Mouse (Mus musculus) kidney, adult 2 months (tissue): ENCODE data around the gene Slc39a11.

Experiments used
- CTCF ChIP-seq: fragments of 200-500 bp; conservative IDR thresholded peaks from 2 replicates; pipeline ENCODE4 v1.5.1; 2011; ENCODE audit warnings: low read depth, mild to moderate bottlenecking, control low read depth, low read length, moderate library complexity, mixed read lengths; ENCODE audit not compliant: insufficient read depth, insufficient read length
- POLR2A ChIP-seq: fragments of 200-500 bp; IDR thresholded peaks from one replicate; pipeline ENCODE4 v1.6.1; 2011; ENCODE audit warnings: low read depth, low read length, control low read depth

GRCm38 (mm10) chr11:113439328-113440030 is 210.4 kb downstream of the Slc39a11 start:
- TF ChIP-seq CTCF: no peak
- TF ChIP-seq POLR2A: no peak
